Mouse (Mus musculus): Measurements from ENCODE around the gene 2300002M23Rik. TPM values are rescaled to one million over a fixed set of nuclear protein-coding genes. Genes with fewer than 3 reads are reported as not detected.

Gene 2300002M23Rik
- polyA plus RNA-seq (2017; shearing (Covaris generic)), result not detected

DNA sequence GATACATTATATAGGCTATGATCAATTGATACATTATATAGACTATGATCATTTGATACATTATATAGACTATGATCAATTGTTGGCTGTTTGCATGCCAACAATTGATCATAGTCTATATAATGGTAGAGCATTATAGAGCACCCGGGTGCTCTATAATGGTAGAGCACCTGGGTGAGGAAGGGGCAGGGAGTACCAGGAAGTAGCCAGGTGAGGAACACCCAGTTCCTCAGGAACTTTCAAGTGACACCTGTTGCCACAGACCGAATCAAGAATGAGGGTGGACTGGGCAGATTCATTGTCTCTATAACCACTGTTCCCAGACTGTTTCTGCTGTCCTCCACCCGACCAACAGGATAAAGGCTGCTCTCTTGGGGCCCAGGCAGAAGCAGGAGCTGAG is at the start of gene 2300002M23Rik:
TSS of gene 2300002M23Rik (plus strand) at position 301 of the 400 bp plus-strand sequence.
- no peak for ATAC-seq

DNA sequence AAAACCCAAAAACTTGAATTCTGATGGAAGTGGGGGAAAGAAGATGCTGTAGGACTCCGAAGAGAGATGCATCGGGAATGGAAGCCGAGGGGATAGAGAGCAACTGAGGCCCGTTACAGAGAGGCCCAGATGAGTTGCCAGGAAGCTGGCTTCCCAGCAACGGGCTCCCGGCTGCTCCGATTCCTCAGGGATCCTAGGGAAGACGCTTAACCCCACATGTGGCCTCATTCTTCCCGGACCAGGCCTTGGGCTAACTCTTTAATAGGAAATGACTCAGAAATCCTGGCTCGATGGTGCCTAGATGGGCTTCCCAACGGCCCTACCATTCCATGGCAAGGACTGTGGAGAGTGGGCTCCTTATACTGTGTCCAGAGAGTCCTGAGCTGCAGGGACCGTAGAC is 49.7 kb upstream of the 2300002M23Rik start:
- ATAC-seq, result no peak

DNA sequence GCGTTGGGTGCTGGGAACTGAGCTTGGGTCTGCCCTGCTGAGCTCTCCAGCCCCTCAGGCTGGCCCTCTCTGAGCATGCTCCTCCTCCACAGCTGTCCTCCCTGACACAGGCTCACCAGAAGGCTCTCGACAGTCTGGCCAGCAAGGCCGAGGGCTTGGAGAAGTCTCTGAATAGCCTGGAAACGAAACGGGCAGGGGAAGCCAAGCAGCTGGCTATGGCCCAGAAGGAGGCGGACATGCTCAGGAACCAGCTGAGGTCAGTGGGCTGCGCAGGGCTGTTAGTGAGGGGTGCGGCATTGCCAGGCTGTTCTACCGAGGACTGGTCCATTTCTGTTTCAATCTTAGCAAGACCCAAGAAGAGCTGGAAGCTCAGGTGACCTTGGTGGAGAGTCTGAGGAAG is 42.9 kb upstream of the 2300002M23Rik start:
- ATAC-seq, result no peak

DNA sequence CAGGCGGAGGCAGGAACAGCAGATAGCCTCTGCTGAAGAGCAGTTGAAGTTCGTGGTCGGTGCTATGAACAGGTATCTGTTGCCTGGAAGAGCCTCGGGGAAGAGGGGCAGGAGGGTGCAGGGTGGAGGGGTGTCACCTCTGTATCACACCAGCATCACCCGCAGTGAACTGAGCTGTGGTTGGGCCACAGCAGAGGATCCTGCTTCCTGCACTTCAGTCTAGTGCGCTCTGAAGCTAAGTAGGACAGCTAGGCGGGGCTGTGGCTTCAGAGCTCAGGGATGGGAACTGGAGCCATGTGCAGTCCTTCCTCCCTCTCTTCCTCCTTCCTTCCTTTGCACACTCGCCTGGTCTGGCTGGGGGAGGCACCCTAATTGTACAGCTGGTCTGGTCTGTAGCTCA is 40.6 kb upstream of the 2300002M23Rik start:
- no peak for ATAC-seq

DNA sequence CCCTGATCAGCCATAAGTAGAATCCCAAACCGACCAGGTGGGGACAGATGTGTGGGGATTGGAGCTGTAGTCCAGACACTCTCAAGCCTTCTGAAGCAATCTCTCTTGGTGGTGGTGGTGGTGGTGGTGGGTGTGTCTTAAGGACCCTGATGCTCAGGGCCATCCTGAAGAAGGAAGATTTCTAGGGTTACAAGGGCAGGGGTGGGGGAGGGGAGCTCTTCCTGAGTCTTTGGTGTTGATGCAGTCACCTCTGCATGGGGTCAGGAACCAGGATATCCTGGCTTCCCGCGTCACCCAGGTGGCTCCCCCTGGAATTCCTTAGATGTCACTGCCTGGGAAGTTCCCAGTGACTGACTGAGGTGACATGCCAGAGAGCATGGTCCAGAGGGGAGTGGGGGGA is 34.9 kb upstream of the 2300002M23Rik start:
- no peak for ATAC-seq

DNA sequence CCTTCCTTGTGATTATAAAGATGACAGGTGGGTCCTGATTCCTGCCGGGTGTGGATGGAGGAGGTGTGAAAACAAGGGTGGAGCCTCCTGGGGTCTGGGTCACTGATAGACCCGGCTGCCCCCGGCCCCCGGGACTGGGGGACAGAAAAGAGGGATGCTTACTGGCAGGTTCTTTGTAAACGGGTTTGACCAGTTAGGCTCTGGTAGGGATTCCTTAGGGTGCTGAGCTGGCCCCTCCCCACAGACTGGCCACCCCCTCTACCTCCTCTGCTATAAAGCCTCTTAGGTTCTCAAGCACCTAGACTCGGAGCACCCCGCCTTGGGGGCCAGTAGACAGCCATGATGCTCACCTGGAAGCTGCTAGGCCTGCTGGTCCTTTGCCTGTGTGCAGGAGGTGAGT is 34.3 kb upstream of the 2300002M23Rik start, which contains the start of gene Psors1c2:
TSS of gene Psors1c2 (plus strand) at position 301 of the 400 bp plus-strand sequence.
- no peak for ATAC-seq

DNA sequence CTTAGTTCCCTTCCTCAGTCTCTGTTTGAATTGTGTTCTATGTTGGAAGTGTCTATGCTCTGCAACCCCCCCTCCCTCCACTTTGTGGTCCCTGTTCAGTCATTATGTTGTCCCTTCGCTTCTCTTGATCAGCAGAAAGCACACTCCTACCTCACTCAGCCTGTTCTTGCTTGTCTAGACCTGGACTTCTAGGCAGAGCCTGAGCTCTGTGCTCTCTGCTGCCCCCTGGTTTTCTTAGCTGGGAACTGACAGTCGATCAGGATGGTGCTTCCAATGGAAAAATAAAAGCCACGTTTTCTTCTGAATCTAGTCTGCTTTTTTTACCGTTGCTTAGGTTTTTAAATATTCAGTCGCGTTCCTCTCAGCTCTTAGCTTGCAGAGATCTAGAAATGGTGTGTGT is 32.9 kb upstream of the 2300002M23Rik start:
- ATAC-seq, result no peak

DNA sequence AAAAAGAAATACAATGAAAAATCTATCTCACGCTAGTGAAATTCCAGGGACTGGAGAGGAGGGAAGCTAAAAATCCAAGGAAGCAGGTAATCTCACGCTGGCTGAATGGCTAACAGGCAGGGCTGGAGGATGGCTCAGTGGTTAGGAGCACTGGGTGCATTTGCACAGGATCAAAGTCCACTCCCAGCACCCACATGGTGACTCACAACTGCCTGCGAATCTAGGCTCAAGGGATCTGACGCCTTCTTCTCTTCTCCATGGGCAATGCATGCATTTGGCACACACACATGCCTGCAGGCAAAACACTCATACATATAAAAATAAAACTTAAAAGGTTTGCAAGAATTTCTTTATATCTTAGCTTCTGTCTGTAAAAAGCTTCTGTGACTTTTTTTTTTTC is 29.8 kb upstream of the 2300002M23Rik start:
- ATAC-seq, result no peak

DNA sequence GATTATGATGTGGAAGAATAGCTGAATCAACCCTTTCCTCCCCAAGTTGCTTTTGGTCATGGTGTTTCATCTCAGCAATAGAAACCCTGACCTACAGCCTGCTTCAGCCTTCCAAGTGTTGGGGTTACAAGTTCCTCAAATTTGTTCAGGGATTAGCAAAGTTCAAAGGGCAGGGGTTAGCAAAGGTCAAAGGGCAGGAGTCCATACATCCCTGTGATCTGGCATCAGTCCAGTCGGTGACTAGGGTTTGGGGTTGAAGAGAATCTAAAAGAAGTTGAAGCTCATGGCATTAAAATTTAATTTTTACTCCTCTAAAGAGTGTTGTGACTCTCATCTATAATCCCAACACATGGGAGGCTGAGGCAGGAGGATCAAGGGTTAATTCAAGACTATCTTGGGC is 28.8 kb upstream of the 2300002M23Rik start:
- no peak for ATAC-seq

DNA sequence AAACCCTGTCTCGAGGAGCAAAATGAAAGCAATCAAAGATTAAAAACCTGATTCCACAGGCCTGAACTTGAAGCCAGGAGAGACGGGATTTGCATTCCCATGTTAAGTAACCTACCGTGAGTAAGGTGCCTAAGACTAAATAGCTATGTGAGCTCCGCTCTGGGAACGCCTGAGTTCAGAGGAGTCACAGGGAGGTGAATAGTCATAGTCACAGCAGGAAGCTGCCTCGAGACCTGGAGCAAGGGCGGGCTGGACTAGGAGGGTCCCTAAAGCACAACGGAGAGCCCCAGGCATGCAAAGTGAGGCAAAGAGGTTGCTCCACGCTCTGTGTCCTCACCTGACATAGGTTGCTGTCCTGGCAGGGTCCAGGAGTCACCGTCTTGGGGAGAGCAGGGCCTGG is 27.7 kb upstream of the 2300002M23Rik start:
- ATAC-seq, result no peak

DNA sequence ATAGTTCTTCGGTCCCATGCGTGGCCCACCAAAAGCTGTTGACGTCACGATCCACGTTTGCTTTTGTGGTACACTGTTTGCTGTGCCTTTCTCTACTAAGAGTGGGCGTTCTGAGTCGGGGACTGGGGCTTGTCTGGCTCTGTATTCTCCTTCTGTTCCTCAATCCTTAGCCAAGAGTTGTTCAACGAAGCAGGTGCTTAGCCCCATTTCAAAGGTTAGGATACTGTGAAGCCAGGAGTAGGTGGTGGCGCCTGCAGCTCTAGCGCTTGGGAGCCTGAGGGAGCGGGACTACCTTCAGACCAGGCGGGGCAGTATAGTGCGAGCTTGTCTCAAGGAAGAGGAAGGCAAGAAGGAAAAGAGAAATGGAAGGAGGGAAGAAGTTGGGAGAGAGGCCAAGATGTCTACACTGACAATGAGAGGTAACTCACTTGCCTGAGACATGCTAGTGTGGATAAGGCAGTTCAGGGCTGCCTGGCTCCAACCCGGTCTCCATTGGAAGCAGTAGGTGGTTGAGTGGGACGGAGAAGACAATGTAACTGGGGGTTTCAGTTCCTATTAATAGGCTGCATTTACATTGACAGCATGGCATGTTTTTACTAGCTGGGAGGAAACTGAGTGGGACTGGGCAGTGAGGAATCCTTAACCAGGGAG is 24.4 kb upstream of the 2300002M23Rik start:
- ATAC-seq, result no peak

DNA sequence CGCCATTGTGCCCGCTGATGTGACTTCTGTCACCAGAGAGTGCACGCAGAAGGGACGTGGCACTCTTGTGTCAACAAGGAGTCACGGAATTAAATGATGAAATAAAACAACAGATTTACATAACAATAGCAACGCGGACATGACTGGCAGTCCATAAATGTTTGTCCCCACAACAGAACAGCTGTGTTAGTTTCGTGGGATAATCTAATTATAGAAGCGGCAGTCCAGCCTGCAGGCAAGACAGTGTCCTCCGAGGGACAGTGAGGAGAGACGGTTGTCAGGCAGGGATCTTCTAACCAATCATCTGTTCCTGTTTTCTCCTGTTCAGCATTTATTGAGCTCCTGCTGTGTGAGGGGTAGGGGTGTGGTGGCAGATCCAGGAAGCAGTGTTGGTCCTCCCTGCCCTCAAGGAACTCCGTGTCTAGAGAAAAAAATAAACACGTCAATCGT is 23.8 kb upstream of the 2300002M23Rik start:
- no peak for ATAC-seq

DNA sequence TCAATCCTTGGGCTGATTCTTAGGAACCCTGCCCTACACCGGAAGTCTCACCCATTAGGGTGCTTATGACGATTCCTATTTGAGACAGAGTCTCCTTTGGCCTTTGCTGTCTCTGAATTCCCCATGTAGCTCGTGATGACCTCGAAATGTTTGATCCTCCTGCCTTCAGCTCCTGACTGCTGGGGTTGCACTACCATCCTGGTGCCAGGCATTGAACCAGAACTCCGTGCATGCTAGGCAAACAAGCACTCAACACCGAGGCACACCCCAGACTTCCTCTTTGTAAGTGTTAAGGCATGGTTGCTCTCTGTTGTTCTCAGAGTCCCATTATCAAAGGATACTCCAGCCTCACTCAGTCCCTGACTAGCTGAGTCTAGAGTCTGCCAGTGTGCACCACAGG is 23.2 kb upstream of the 2300002M23Rik start:
- no peak for ATAC-seq

DNA sequence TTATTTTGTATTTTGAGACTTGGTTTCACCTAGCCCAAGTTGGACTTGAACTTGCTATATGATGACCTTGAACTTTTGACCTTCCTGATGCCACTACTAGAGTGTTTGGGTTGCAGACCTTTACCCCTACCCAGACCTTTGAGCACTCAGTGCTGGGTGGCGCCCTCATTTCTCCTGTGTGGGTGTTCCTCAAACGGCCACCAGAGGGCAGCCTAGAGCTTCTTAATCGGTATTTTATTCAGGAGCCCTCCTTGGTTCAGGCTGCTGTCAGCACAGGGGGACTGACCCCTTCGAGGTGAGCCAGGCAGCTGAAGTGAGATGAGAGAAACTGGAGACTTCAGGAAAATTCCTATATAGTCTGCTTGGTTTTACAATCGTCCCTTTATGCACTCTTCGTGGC is 22.6 kb upstream of the 2300002M23Rik start:
- ATAC-seq, result no peak

DNA sequence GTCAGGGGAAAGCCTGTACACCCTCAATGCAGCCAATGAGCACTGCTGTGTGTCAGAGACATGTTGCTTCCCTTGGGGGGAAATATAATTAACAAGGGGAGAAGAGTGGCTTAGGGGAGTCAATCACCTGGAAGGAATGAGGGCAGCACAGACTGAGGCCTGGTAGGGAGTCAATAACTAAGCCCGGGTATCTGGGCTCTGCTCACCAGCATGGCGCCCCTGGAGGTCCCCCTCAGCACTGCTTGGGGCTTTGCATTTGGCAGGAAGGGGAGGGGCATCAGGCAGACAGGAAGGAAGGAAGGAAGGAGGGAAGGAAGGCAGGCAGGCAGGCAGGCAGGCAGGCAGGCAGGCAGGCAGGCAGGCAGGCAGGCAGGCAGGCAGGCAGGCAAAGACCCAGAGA is 19.8 kb upstream of the 2300002M23Rik start:
- no peak for ATAC-seq

DNA sequence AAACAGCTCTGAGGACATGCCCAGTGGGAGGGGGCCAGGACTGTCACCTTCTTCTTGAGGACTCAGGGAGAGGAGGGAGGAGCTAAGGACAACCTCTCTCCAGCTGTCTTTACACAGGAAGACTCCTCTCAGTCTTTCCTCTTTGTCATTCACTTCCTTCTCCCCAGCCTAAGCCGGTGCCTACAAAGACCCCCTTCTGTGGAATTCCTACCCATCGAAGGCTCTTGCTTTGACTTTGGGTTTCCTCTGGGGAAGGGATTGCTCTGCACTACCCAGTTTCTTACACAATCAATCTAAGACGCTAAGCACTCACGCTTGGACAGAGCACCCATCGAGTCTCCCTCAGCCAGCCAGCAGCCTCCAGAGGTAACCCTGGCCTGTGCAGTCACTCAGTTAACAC is 18.6 kb upstream of the 2300002M23Rik start:
- no peak for ATAC-seq

DNA sequence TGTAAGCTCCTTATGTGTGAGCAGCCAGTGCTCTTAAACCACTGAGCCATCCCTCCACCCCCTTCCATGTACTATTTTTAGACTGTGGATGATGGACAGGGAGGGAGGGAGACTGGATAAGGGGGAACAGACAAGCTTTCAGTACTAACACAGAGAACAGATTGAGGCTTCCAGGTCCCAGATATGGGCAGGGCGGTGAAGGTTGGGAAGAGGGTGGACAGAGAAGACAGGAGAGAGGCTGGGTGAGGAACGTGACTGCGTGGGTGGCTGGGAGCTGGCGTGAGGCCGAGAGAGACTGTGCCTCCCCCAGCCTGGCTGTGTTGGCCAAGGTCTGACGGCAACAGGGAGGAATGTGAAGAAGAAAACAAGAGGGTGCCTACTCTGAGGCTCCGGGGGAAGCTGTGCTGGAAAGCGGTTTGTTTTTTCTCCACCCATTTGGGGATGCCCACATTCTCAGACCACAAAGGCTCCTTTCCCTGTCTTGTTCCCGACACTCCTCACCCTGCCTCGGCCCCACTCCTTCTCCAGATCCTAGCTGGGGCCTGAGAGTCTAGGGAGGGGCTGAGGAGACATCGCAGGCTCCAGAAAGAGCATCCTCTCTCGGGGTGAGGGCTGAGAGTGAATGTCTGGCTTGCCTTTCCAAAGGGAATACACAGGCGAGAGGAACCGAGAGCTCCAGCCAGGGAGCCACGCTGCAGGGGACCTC is 17.7 kb upstream of the 2300002M23Rik start:
- ATAC-seq, result no peak

DNA sequence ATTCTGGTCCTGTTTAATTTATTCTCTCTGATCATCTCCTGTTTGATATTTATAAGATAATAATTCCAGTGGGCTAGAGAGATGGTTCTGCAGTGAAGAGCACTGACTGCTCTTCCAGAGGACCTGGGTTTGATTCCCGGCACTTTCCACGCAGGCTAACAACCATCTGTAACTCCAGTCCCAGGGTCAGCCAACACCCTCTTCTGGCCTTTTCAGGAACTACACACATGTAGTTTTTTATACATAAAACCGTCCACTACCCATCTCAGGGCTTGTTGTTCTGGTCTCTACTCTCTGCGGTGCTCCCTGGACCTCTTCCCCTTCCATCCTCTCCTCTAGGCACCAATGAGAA is 17.1 kb upstream of the 2300002M23Rik start:
- no peak for ATAC-seq

DNA sequence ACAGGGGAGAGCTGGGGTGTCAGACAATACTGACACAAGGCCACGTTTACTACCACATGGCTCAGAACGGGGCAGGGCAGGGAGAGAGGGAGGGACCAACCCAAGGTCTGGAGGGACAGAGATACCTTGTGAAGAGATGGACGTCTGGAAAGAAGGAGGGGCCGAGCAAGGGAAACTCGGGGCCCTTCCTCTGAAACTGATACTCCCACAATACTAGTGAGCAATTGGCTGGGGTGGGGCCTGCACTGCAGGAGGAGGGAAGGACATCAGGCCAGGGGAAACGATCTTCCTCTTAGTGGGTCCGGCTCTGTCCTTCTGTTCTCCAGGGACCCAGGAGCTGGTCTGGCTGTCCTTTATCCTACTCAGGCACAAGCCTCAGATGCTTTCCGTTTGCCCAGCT is 16.4 kb upstream of the 2300002M23Rik start:
- no peak for ATAC-seq

DNA sequence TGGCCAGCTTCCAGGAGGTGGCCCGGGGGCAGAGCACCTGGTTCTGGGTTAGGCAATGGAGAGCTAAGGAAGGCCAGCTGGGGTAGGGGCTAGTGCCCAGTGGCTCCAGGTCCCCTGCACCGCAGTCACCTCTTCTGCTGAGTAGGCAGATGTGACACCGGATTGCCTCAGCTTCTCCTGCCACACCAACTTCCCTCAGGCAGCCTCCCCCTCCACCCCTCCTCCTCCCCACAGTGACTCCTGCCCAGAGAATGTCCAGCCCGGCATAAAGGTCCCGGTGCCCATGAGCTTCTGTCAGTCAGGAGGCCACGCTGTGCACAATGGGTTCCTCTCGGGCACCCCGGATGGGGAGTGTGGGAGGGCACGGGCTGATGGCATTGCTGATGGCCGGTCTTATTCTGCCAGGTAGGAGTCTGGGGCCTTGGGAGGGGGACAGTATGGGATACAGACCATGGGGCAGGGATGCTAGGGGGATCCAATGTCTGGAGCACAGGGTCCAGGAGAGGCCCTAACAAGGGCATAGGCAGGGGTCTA is 15.3 kb upstream of the 2300002M23Rik start, which contains the start of gene Cdsn:
TSS of gene Cdsn (plus strand) at position 248 of the 534 bp plus-strand sequence.
- no peak for ATAC-seq

DNA sequence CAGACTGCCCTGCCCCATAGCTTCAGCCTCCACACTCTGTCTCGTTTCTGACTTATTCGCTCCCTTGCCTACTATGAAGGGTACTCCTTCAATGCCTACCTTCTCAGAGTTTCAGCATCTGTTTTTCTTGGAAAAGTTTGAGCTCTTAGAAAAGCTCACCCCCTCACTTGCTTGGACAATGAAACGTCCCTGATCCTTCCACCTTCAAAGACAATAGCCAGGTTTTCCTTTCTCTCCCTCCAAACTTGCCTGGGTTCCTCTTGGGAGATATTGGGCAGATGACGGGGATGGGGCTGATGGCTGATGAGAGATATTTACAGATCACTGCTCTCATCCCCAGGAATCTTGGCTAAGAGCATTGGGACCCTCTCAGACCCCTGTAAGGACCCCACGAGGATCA is 12.9 kb upstream of the 2300002M23Rik start:
- no peak for ATAC-seq

DNA sequence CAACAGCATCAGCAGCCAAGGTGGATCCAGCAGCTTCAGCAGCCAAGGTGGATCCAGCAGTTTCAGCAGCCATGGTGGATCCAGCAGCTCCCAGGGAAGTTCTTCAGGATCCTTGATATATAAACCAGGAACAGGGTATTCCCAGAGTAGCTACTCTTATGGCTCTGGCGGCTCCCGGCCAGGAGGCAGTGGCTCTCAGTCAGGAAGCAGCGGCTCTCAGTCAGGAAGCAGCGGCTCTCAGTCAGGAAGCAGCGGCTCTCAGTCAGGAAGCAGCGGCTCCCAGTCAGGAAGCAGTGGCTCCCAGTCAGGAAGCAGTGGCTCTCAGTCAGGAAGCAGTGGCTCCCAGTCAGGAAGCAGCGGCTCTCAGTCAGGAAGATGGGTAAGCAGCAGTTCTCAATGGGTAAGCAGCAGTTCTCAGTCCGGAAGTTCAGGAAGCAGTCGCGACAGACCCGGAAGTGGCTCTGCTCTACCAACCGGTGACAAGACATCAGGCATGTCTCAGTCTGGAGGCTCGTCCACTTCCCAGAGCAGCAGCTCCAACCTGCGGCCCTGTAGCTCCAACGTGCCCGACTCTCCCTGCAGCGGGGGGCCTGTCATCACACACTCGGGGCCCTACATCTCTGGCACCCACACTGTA is 12.4 kb upstream of the 2300002M23Rik start:
- no peak for ATAC-seq

DNA sequence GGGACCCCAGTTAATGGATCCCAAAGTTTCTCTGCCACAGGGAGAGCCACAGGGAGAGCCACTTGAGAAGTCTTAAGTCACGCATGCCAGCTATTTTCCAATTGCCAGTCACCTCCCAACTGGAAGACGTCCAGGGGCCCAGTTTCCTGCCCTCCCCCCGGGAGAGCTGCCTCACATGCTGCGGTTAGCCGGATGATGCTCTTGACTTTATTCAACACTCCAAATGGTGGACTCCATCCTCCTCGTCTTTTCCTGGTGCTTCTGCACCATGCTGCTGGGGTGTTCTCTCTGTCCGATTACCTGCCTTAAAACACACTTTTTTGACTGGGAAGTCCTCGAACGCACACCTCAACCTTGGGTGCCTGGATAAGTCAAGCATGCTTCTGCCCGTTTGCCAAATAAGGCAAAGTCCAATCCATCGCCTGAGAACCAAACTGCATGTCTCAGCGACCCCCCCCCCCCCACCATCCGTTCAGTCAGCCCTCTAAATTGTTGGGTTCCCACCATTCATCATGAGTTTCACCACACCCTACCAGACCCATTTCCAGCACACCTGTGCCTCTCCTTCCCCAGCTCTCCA is 11.0 kb upstream of the 2300002M23Rik start:
- ATAC-seq, result no peak

All from inflammation-experienced regulatory T-cells, adult 6 months (primary cell).